Mouse (Mus musculus) neural tube, embryonic 11.5 days (tissue): ENCODE data around the gene Ing1. TPM values are rescaled to one million over a fixed set of nuclear protein-coding genes. Genes with fewer than 3 reads are reported as not detected.

Experiments
- ATAC-seq: fragments of 200-750 bp; cut with Nextera tagmentation; 2 replicates; pipeline ENCODE4 v1.8.0; 2017; ENCODE audit warnings: moderate number of reproducible peaks, mild to moderate bottlenecking, moderate TSS enrichment, moderate library complexity; ENCODE audit not compliant: insufficient read depth, low FRiP score, low TSS enrichment
- DNase-seq: peaks from one replicate; pipeline ENCODE4 v3.0.0-alpha.2; 2015; ENCODE audit warnings: low spot score
- H3K27ac ChIP-seq: fragments of 300-500 bp; sonication (generic); 2 replicates; pipeline ENCODE4 v1.5.1; 2014; ENCODE audit warnings: low read depth, mild to moderate bottlenecking, low read length
- H3K27me3 ChIP-seq: fragments of 300-500 bp; sonication (generic); 2 replicates; pipeline ENCODE4 v1.6.1; 2014; ENCODE audit warnings: mild to moderate bottlenecking, low read length, mixed read lengths; ENCODE audit not compliant: control insufficient read depth, insufficient read depth
- H3K36me3 ChIP-seq: fragments of 300-500 bp; sonication (generic); 2 replicates; pipeline ENCODE4 v1.6.1; 2014; ENCODE audit warnings: mild to moderate bottlenecking, low read length, moderate library complexity, mixed read lengths; ENCODE audit not compliant: control insufficient read depth, insufficient read depth
- H3K4me1 ChIP-seq: fragments of 300-500 bp; sonication (generic); 2 replicates; pipeline ENCODE4 v1.6.1; 2014; ENCODE audit warnings: low read length, mixed read lengths; ENCODE audit not compliant: control insufficient read depth, insufficient read depth
- H3K4me2 ChIP-seq: fragments of 300-500 bp; sonication (generic); 2 replicates; pipeline ENCODE4 v1.6.1; 2014; ENCODE audit warnings: low read depth, mild to moderate bottlenecking, moderate library complexity
- H3K4me3 ChIP-seq: fragments of 300-500 bp; sonication (generic); 2 replicates; pipeline ENCODE4 v1.5.1; 2014; ENCODE audit warnings: low read depth, low read length
- H3K9ac ChIP-seq: fragments of 300-500 bp; sonication (generic); 2 replicates; pipeline ENCODE4 v1.6.1; 2014; ENCODE audit warnings: mild to moderate bottlenecking, low read length
- H3K9me3 ChIP-seq: fragments of 300-500 bp; sonication (generic); 2 replicates; pipeline ENCODE4 v1.6.1; 2016; ENCODE audit warnings: low read length; ENCODE audit not compliant: control insufficient read depth
- WGBS: fragments of 180-500 bp; shearing (Covaris S2); extraction: QIAGEN DNeasy Blood & Tissue Kit; methylation state at CpG from one replicate; pipeline ENCODE4 v1.1.7; 2014; 5-methylcytosine and 5-hydroxymethylcytosine counted together
- polyA plus RNA-seq: library from polyadenylated mRNA; unstranded; fragments of >200 nt; fragmentation: Nextera tagmentation; extraction: Ambion mirVana; gene quantifications from 2 replicates; pipeline ENCODE4 v1.2.1, GENCODE M21; 2014

Ing1 gene
- polyA plus RNA-seq, 1 experiment from 2014 or later: 47.7 TPM

DNA sequence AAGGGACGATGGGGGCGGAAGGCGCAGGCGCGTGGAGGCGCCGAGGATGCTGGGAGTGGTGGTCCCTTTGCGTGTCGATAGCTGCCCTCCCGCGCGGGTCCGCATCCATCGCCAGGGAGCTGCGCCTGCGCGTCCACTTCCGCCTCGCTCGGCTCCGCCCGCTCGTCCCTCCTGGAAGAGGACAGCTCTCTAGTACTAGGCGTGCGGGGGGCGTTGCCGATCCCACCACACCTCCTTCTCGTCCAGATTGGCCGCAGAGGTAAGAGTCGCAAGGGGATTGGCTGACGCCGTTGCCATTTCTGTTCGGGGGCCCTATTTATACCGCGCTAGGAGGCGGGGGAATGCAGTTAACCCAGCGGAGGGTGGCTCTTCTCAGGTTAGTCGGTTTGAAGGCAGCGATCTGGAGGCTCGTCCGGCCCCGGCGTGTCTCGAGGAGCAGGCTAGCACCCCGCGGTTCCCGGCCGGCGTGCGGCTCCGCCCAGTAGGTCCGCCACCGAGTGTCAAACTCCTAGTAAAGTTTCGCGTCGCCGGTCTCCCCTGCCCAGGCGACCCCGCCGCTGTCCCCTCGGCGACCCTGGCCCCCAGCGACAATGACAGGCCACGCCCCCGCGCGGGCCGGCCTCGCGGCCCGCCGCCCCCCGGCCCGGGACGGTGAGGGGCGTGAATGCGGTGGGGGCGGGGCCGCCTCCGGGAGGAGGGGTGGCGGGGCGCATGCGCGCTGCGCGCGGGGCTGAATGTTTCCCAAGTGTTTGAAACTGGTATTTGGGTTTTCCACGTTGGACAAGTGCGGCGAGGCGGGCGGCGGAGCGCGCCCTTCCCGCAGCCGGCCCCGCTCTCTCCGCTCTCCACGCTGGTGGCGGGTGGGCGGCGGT is 585 bp downstream of the Ing1 start:
- WGBS: under 1% methylated on average over 75 of the region's 103 CpGs
- Histone ChIP-seq H3K4me2 (peak overlapping the region; percentile 67), H3K4me1 (peaks cover 7% of the 10 kb centered on the region), H3K36me3 (no peaks in the 10 kb centered on the region; the same call in 1 of the 2 replicates), H3K9me3 (no peaks in the 10 kb centered on the region), H3K4me3 (peak overlapping the region; percentile 96), H3K27ac (peak overlapping the region; percentile 99), H3K27me3 (no peaks in the 10 kb centered on the region), H3K9ac (peak overlapping the region; percentile 94)
- DNase-seq (peak; percentile 100), ATAC-seq (peak; percentile 85)

DNA sequence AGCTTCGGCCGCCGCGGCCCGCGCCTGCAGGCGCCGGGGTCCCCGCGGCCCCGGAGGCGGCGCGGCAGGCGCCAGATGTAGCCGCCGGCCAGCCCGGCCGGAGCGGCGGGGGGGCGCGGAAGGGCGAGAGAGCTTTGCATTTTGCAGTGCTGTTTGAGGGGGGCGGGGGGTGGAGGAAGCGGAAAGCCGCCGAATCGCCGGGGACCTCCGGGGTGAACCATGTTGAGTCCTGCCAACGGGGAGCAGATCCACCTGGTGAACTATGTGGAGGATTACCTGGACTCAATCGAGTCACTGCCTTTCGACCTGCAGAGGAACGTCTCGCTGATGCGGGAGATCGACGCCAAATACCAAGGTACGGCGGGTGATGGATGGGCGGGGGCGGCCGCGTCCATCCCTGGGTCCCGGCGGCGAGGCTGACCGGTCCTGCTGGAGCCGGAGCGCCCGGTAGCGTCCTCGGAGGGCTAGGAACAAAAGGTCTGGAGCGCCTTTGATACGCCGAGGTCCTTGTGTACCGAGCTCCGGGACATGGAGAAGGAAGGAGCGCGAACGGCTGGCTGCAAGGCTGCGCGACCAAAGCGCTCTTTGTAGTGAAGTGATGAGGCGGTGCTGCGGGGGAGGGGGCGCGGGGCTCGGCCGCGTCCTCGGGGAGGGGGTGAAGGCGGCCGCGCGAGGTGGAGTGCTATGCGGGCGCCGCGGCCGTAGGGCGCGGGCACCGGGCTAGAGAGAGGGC is 1.5 kb downstream of the Ing1 start:
- Histone ChIP-seq H3K4me1 (peaks cover 7% of the 10 kb centered on the region), H3K4me3 (peak overlapping the region; percentile 96), H3K27ac (peak overlapping the region; percentile 99), H3K9ac (peak overlapping the region; percentile 94), H3K27me3 (no peaks in the 10 kb centered on the region), H3K4me2 (peak overlapping the region; percentile 67), H3K36me3 (peaks cover 8% of the 10 kb centered on the region), H3K9me3 (no peaks in the 10 kb centered on the region)
- under 1% methylated on average over 69 of the region's 85 CpGs for WGBS
- ATAC-seq: no peak
- DNase-seq: peak; percentile 62

DNA sequence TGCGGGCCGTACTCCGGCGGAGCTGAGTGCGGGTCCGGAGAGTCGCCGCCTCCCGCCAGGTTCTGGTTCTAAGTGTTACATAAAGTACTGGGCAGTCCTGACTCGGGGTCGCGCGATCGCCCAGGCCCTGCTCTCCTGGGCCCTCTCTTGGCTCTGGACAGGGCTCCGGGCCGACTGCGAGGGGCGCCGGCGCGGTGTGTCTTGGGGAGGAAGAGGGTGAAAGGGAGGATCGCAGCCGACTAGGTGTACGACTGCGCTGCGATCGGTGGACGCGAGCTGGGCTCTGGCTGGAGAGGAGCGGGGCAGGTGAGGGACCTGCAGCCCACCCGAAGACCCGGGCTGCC is 2.0 kb downstream of the Ing1 start:
- Histone ChIP-seq H3K27ac (peak overlapping the region; percentile 99), H3K27me3 (no peaks in the 10 kb centered on the region), H3K9me3 (no peaks in the 10 kb centered on the region), H3K4me2 (peak overlapping the region; percentile 67), H3K4me1 (peaks cover 7% of the 10 kb centered on the region), H3K36me3 (peaks cover 10% of the 10 kb centered on the region), H3K9ac (peak overlapping the region; percentile 94), H3K4me3 (peak overlapping the region; percentile 96)
- under 1% methylated on average over 31 of the region's 32 CpGs for WGBS
- no peak for ATAC-seq
- DNase-seq: no peak

DNA sequence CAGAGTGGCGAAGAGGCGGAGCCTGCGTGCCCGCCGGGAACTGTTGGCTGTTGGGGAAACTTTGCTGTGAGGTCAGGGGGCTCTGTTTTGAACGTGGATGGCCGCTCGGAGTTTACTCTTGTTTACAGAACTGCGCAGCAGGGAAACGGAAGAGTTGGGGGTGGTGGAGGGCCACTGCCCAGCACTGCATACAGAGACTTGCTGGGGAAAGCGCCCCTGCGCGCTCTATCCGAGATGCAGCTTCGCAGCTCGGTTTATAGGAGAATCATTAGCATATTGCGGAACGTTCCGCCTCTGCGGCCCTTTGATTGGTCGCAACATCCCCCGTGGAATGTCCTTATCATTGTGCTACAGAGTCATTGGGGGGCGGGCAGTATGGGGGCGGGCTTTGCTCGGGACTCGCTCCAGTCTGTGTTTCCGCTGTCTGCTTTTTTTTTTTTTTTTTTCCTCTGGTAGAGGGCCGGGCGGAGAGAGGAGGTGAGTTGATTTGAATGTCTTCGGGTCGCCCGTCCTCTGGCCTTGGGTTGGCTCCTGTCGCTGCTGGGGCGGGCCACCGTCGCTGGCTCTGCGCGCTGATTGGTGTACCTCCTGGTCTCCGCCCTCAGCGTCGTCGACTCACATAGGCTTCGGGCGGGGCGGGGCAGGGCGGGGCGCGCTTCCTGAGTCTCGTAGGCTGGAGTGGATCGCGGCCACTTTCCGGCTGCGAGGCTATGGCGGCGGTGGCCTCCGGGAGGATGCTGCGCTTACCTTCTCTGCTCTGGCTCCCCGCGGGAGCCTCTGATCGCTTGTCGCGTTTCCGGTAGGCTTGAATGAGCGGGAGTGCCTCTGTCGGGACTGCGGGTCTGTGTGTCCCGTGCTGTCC is 2.6 kb downstream of the Ing1 start:
- Histone ChIP-seq H3K9me3 (no peaks in the 10 kb centered on the region), H3K9ac (peak overlapping the region; percentile 94), H3K4me3 (peak overlapping the region; percentile 96), H3K27me3 (no peaks in the 10 kb centered on the region), H3K4me2 (peak overlapping the region; percentile 67), H3K27ac (peak overlapping the region; percentile 99), H3K4me1 (peaks cover 7% of the 10 kb centered on the region), H3K36me3 (peaks cover 10% of the 10 kb centered on the region)
- under 1% methylated on average over 66 of the region's 67 CpGs for WGBS
- ATAC-seq: peak; percentile 77
- peak; percentile 98 for DNase-seq

DNA sequence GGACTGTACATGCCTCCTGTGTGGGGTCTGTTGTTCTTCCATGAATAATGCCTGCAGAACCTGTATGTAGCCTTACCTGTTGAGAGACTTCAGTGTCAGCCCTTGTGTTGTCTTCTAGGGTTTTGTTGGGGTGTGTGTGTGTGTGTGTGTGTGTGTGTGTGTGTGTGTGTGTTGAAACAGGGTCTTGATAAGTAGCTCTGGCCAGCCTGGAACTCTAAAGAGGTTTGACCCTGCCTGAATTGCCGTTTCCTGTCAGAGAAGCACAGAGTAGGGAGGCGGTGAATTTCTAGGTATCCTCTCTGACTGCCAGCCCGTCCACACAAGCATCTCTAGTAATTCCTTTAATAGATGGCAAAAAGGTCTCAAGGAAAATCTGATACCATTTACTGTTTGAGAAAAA is 4.1 kb downstream of the Ing1 start:
- DNase-seq: no peak
- Histone ChIP-seq H3K36me3 (peaks cover 17% of the 10 kb centered on the region), H3K9me3 (no peaks in the 10 kb centered on the region), H3K9ac (no peak overlapping the region), H3K27me3 (no peaks in the 10 kb centered on the region), H3K4me3 (no peak overlapping the region), H3K27ac (no peak overlapping the region), H3K4me2 (no peak overlapping the region), H3K4me1 (peaks cover 4% of the 10 kb centered on the region)
- WGBS: 87% methylated on average over 3 of the region's 3 CpGs
- ATAC-seq: no peak

DNA sequence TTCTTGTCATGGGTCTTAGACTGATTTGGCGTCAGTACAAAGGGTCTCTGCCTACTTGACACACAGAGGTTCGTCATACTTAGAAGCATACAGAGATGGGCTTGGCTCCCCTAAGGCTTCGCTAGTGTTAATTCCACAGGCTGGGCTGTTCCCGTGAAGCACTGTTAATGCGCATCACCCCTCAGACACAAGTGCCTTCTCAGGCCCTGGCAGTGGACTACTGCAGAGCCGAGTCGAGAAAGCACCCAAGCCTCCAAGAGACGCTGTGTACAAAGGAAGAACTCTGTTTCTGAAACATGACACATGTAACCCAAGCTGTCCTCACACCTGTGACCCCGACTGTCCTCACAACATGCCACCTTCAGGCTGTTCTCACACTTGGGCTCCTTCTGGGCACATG is 4.8 kb downstream of the Ing1 start:
- Histone ChIP-seq H3K4me3 (no peak overlapping the region), H3K27me3 (no peaks in the 10 kb centered on the region), H3K9me3 (no peaks in the 10 kb centered on the region), H3K9ac (no peak overlapping the region), H3K4me1 (peaks cover 4% of the 10 kb centered on the region; the same call in 1 of the 2 replicates), H3K27ac (no peak overlapping the region), H3K36me3 (peaks cover 21% of the 10 kb centered on the region), H3K4me2 (no peak overlapping the region)
- 85% methylated on average over 9 of the region's 9 CpGs for whole genome bisulfite sequencing
- ATAC-seq (no peak), DNase-seq (no peak)

DNA sequence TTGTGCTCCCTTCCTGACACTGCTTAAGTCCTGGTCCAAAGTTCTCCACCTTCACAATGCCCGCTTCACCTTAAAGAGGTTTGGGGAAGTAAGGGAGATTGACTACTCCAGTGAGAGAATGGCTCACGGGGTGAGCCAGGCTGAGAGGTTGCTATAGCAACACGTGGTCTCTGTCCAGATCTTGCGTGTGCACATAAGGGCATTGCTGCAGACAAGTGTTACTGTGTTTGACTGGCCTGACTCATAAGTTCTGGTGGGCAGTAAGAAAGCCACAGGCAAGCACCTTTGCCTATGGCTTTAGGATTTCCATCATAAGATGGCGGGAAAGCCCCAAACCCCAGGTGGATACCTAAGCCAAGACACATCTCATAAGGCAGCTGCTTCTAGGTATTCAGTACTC is 8.9 kb downstream of the Ing1 start:
- Histone ChIP-seq H3K9me3 (no peaks in the 10 kb centered on the region), H3K4me3 (no peak overlapping the region), H3K36me3 (peaks cover 29% of the 10 kb centered on the region), H3K27me3 (no peaks in the 10 kb centered on the region), H3K4me2 (no peak overlapping the region), H3K4me1 (no peaks in the 10 kb centered on the region), H3K27ac (no peak overlapping the region), H3K9ac (no peak overlapping the region)
- ATAC-seq: no peak
- no peak for DNase-seq
- 90% methylated on average over 5 of the region's 5 CpGs for WGBS

DNA sequence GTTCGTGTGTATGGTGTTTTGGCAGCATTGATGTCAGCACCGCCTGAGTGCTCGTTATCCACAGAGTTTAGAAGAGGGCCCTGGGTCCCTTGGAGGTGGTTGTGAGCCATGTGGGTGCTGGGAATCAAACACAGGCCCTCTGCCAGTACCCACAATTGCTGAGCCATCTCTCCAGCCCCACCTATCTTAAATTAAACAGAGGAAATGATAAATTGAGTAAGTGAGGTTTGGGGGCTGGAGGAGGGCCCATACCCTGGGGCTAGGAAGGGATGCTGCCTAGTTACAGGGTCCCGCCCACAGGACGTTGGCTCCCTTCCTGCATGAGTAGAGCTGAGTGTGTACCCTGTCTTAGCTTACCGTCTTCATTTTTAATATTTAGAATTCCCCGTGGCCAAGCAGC is 9.3 kb downstream of the Ing1 start:
- Histone ChIP-seq H3K27ac (no peak overlapping the region), H3K9ac (no peak overlapping the region), H3K27me3 (no peaks in the 10 kb centered on the region), H3K4me2 (no peak overlapping the region), H3K9me3 (no peaks in the 10 kb centered on the region), H3K4me3 (no peak overlapping the region), H3K4me1 (no peaks in the 10 kb centered on the region), H3K36me3 (peaks cover 29% of the 10 kb centered on the region)
- ATAC-seq (no peak), DNase-seq (no peak)
- WGBS: 95% methylated on average over 7 of the region's 7 CpGs
